Mouse (Mus musculus) limb, embryonic 10.5 days (tissue): ENCODE measurements around the gene Dbf4. TPM values are rescaled to one million over a fixed set of nuclear protein-coding genes. Genes with fewer than 3 reads are reported as not detected.

Experiments used
- DNase-seq: peaks from one replicate; pipeline ENCODE4 v3.0.0-alpha.2; 2017; ENCODE audit warnings: low spot score
- H3K27ac ChIP-seq: fragments of 300-500 bp; sonication (generic); 2 replicates; pipeline ENCODE4 v1.5.1; 2016; ENCODE audit warnings: mild to moderate bottlenecking
- H3K27me3 ChIP-seq: fragments of 300-500 bp; sonication (generic); 2 replicates; pipeline ENCODE4 v1.6.1; 2016; ENCODE audit warnings: low read depth, mild to moderate bottlenecking; ENCODE audit not compliant: poor library complexity, severe bottlenecking
- H3K36me3 ChIP-seq: fragments of 300-500 bp; sonication (generic); 2 replicates; pipeline ENCODE4 v1.6.1; 2016; ENCODE audit warnings: mild to moderate bottlenecking, moderate library complexity
- H3K4me1 ChIP-seq: fragments of 300-500 bp; sonication (generic); 2 replicates; pipeline ENCODE4 v1.6.1; 2016
- H3K4me3 ChIP-seq: fragments of 300-500 bp; sonication (generic); 2 replicates; pipeline ENCODE4 v1.5.1; 2016; ENCODE audit warnings: mild to moderate bottlenecking, moderate library complexity
- H3K9me3 ChIP-seq: fragments of 300-500 bp; sonication (generic); replicated peaks from 2 replicates; pipeline ENCODE4 v1.6.1; 2016; ENCODE audit warnings: mild to moderate bottlenecking
- WGBS: fragments of 180-500 bp; shearing (Covaris S2); methylation state at CpG from one replicate; pipeline ENCODE4 v1.1.7; 2016; 5-methylcytosine and 5-hydroxymethylcytosine counted together
- polyA plus RNA-seq: library from polyadenylated mRNA; unstranded; fragments of >200 nt; fragmentation: Nextera tagmentation; extraction: Ambion mirVana; gene quantifications from 2 replicates; pipeline ENCODE4 v1.2.1, GENCODE M21; 2016

Gene Dbf4
- polyA plus RNA-seq, 1 experiment from 2014 or later = 65.8 TPM

DNA sequence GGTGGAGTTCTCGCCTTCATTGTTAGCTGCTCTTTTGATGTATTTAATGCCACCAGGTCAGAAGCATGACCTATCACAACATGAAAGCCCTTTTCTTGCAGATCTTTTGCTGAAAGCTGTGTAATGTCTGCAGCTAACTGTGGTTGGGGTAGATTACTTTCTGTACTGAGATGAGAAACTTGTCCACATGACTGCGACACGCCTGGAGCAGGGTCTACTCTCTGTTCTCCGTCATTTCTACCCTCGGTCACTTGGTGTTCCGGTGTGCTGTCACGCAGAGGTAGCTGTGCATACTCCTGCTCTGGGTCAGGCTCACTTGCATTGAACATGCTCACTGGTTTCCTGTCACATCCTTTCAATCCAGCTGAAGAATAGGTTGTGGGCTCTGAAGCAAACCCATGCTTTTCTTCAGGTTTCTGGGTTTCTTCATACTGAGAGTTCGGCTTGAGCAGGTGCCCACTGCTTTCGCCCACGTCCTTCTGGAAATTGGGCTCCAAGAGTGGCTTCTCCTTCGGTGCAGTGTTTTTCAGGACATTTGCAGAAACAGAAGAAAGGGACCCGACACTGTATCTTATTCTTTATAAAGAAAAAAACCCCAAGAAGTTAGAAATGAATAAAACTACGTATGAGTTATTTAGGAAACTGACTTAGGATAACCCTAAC is 24.8 kb downstream of the Dbf4 start:
- H3K4me3 ChIP-seq = no peak overlapping the region
- no peaks in the 10 kb centered on the region for H3K4me1 ChIP-seq
- H3K27ac ChIP-seq = no peak overlapping the region
- no peak for DNase-seq
- no peaks in the 10 kb centered on the region for H3K9me3 ChIP-seq
- no peaks in the 10 kb centered on the region for H3K27me3 ChIP-seq
- 95% methylated on average over 13 of the region's 13 CpGs for WGBS
- H3K36me3 ChIP-seq = peaks cover 82% of the 10 kb centered on the region

GRCm38 (mm10) chr5:8393891-8394583 is 28.5 kb downstream of the Dbf4 start:
- H3K27me3 ChIP-seq = no peaks in the 10 kb centered on the region
- H3K9me3 ChIP-seq = no peaks in the 10 kb centered on the region
- no peak for DNase-seq
- no peak overlapping the region for H3K27ac ChIP-seq
- 72% methylated on average over 1 of the region's 1 CpGs for WGBS
- no peaks in the 10 kb centered on the region for H3K4me1 ChIP-seq
- no peak overlapping the region for H3K4me3 ChIP-seq
- peaks cover 46% of the 10 kb centered on the region for H3K36me3 ChIP-seq

DNA sequence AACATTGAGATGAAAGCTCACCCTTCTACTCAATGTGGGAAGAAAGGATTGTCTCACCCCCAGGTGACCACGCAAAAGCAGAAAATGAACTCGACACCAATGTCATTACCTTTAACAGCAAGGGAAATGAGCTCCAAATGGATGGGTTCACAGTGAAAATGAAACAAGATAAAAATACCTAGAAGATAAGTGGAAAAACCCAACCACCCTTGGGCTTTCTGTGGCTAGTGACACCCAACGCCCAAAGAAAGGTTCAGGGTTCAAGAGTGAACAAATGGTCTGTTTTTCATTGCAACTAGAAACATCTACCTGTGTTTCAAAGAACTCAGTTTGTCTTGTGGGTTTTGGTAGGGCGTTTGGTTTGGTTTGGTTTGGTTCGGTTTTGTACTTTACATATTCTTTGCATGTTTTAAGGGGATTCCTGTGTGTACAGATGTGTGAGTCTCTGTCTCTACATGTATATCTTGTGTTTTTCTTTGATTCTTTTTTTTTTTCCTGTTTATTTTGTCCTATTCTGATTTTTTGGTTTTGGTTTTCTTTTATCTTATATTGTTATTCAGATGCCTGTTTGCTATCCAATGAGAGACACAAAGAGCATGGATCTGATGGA is 48.1 kb downstream of the Dbf4 start:
- Histone ChIP-seq H3K4me3 (no peak overlapping the region), H3K4me1 (no peaks in the 10 kb centered on the region), H3K27ac (no peak overlapping the region), H3K36me3 (no peaks in the 10 kb centered on the region), H3K27me3 (no peaks in the 10 kb centered on the region), H3K9me3 (no peaks in the 10 kb centered on the region)
- DNase-seq = no peak
- 85% methylated on average over 5 of the region's 5 CpGs for WGBS

GRCm38 (mm10) chr5:8373415-8373814 is 49.1 kb downstream of the Dbf4 start:
- Histone ChIP-seq H3K4me3 (no peak overlapping the region), H3K36me3 (no peaks in the 10 kb centered on the region), H3K27ac (no peak overlapping the region), H3K4me1 (no peaks in the 10 kb centered on the region), H3K27me3 (peaks cover 8% of the 10 kb centered on the region), H3K9me3 (no peaks in the 10 kb centered on the region)
- no peak for DNase-seq
- 79% methylated on average over 4 of the region's 4 CpGs for WGBS

DNA sequence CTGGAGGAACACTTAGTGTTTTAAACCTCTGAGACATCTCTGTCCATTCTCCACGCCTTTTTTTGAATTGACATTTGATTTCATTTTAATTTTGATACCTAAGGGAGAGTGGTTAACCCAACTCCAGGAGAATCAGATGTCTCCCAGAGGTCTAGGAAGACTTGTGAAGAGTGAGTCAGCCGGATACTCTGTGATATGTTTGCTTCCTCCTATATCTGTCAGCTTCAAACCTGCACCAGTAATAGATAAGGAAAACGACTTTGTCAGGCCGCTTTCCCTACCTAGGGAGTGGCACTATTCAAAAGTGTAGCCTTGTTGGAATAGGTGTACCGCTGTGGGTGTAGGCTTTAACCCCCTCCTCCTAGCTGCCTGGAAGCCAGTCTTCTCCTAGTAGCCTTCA is 53.7 kb downstream of the Dbf4 start:
- Histone ChIP-seq H3K9me3 (no peaks in the 10 kb centered on the region), H3K27ac (no peak overlapping the region), H3K27me3 (peaks cover 22% of the 10 kb centered on the region), H3K36me3 (no peaks in the 10 kb centered on the region), H3K4me3 (no peak overlapping the region), H3K4me1 (peaks cover 17% of the 10 kb centered on the region)
- no peak for DNase-seq
- 82% methylated on average over 5 of the region's 5 CpGs for WGBS

GRCm38 (mm10) chr5:8368328-8368692 is 54.2 kb downstream of the Dbf4 start:
- H3K4me3 ChIP-seq = peak overlapping the region; percentile 72
- H3K9me3 ChIP-seq = no peaks in the 10 kb centered on the region
- no peaks in the 10 kb centered on the region for H3K36me3 ChIP-seq
- peaks cover 17% of the 10 kb centered on the region for H3K4me1 ChIP-seq
- H3K27ac ChIP-seq = peak overlapping the region; percentile 84
- WGBS = 40% methylated on average over 7 of the region's 7 CpGs
- DNase-seq = no peak
- H3K27me3 ChIP-seq = peaks cover 22% of the 10 kb centered on the region

- DNase-seq = peak; percentile 75
- WGBS = under 1% methylated on average over 55 of the region's 55 CpGs
- H3K4me1 ChIP-seq = peaks cover 17% of the 10 kb centered on the region
- peak within 1 kb of the TSS; percentile 72 for H3K4me3 ChIP-seq
- H3K27me3 ChIP-seq = peaks cover 22% of the 10 kb centered on the region
- H3K27ac ChIP-seq = peak within 1 kb of the TSS; percentile 84
- no peaks in the 10 kb centered on the region for H3K9me3 ChIP-seq
- H3K36me3 ChIP-seq = no peaks in the 10 kb centered on the region
Measured at GRCm38 (mm10) chr5:8367614-8368327, 54.7 kb downstream of the Dbf4 start, which contains the start of gene Adam22. Gene Adam22, minus strand, starts transcription at chr5:8368160.

DNA sequence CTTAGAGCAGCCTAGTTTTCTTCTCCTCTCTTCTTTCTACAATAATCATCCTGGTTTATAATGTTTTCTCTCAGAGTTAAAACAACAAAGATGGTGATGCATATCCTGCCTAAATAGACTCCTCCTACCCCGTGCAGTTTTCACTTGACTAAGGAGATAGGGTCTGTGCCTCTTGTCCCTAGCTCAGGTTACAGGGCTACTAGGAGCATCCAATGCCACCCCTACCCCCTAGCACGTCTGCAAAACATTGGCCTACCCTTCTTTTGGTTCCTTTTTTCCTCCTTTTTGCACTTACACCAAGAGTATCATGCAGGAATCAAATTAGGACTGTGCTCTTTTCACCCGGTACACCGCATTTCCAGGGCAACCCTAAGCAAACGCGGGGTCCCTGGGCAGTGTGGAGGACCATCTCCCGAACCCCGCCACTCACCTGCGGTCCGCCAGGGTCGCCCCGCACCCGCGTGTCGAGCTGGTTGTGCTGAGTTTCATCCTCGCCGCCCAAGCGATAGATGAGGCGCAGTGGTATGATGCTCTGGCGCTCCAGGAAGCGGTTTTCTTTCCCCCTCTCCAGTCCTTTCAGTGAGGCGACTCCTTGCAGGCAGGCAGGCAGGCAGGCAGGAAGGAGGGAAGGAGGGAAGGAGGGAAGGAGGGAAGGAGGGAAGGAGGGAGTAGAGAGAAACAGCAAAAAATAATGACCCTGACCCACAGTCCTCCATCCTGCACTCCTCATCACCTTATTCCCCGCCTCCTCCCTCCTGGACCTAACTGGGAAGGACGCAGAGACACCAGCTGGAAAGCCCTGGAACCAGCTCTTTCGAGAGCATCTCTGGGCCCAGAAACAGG is 55.5 kb downstream of the Dbf4 start:
- Histone ChIP-seq H3K4me1 (peaks cover 17% of the 10 kb centered on the region), H3K27me3 (peaks cover 22% of the 10 kb centered on the region), H3K27ac (peak overlapping the region; percentile 44; the same call in 1 of the 2 replicates), H3K36me3 (no peaks in the 10 kb centered on the region), H3K4me3 (peak overlapping the region; percentile 72), H3K9me3 (no peaks in the 10 kb centered on the region)
- WGBS = 1% methylated on average over 25 of the region's 25 CpGs
- peak; percentile 52 for DNase-seq

GRCm38 (mm10) chr5:8362361-8362760 is 60.2 kb downstream of the Dbf4 start:
- H3K27me3 ChIP-seq = peaks cover 11% of the 10 kb centered on the region; the same call in 1 of the 2 replicates
- no peak overlapping the region for H3K27ac ChIP-seq
- no peaks in the 10 kb centered on the region for H3K36me3 ChIP-seq
- no peak for DNase-seq
- WGBS = 81% methylated on average over 1 of the region's 1 CpGs
- H3K4me3 ChIP-seq = no peak overlapping the region
- peaks cover 11% of the 10 kb centered on the region for H3K4me1 ChIP-seq
- H3K9me3 ChIP-seq = no peaks in the 10 kb centered on the region

GRCm38 (mm10) chr5:8357677-8358076 is 64.8 kb downstream of the Dbf4 start:
- no peak overlapping the region for H3K27ac ChIP-seq
- H3K9me3 ChIP-seq = no peaks in the 10 kb centered on the region
- H3K4me3 ChIP-seq = no peak overlapping the region
- peaks cover 7% of the 10 kb centered on the region for H3K4me1 ChIP-seq
- 93% methylated on average over 8 of the region's 8 CpGs for WGBS
- no peaks in the 10 kb centered on the region for H3K27me3 ChIP-seq
- no peaks in the 10 kb centered on the region for H3K36me3 ChIP-seq
- DNase-seq = no peak

DNA sequence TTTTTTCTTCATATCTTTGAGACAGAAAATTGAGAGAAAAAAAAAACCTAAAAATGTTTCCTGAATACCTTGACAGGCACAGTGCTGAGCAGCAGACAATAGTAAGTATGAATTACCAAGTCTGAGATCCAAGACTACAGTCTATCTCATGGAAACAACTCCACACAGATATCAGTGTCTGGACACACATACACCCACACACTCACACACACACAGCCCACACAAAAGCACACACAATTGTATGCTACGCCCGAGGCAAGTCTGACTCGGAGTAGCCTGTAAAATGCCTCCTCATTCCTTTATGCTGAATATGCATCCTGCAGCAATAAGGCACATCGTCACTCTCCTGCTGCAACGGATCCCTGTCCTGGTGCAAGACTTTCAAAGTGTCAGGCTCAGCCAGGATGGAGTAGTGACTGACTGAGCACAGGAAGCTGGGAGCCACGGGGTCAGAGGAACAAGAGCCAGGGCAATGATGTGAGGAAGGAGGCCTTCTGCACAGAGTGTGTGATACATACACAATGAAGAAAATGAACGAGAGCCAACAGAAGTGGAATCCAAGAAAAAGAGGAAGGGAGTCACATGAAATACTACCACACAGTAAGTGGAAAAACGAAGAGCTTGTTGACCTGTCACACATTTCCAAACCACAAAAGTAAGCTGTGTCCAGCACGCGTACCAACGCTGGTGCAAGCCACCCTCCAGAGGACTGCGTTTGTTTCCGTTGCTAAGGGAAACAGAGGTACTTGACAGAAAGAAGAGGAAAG is 65.4 kb downstream of the Dbf4 start:
- Histone ChIP-seq H3K27me3 (no peaks in the 10 kb centered on the region), H3K4me3 (no peak overlapping the region), H3K4me1 (peaks cover 7% of the 10 kb centered on the region), H3K27ac (no peak overlapping the region), H3K36me3 (no peaks in the 10 kb centered on the region), H3K9me3 (no peaks in the 10 kb centered on the region)
- DNase-seq = no peak
- WGBS = 71% methylated on average over 13 of the region's 13 CpGs

DNA sequence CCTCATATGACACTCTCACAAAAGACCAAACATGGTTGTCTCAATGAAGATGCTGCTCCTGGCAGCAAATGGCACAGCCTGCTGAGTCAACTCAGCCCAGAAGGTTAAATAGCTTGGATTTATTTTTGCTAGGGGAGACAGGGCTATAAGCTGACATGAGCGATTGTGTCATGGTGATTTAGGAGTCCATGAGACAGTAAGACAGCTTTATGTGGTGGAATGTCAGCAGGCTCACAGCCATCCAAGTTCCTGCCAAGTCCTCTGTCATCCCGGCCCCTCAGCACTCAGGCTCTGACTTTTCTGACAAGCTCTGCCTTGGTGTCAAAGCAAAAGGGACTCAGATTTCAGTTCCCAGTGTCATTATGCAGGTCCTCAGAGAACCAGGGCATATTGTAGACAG is 66.2 kb downstream of the Dbf4 start:
- no peak for DNase-seq
- WGBS = 43% methylated on average over 2 of the region's 2 CpGs
- no peaks in the 10 kb centered on the region for H3K9me3 ChIP-seq

More for the DNA sequence above, 66.2 kb downstream of the Dbf4 start:
- Histone ChIP-seq H3K4me3 (no peak overlapping the region), H3K4me1 (peaks cover 7% of the 10 kb centered on the region), H3K27me3 (no peaks in the 10 kb centered on the region), H3K36me3 (no peaks in the 10 kb centered on the region), H3K27ac (no peak overlapping the region)
